Mouse (Mus musculus) myocyte (in vitro differentiated cells): ENCODE data around the gene Sh3glb2. TPM values are rescaled to one million over a fixed set of nuclear protein-coding genes. Genes with fewer than 3 reads are reported as not detected.

ENCODE experiments used
- H3K27me3 ChIP-seq: one replicate; pipeline ENCODE4 v1.6.1; 2011; ENCODE audit not compliant: control insufficient read depth, insufficient read depth, insufficient read length
- H3K36me3 ChIP-seq: one replicate; pipeline ENCODE4 v1.6.1; 2011; ENCODE audit not compliant: control insufficient read depth, insufficient read depth
- H3K4me2 ChIP-seq: one replicate; pipeline ENCODE4 v1.6.1; 2011; ENCODE audit warnings: low read depth, control low read depth
- H3K4me3 ChIP-seq: one replicate; pipeline ENCODE4 v1.5.1; 2011; ENCODE audit warnings: mild to moderate bottlenecking, control low read depth, moderate library complexity
- H3K79me2 ChIP-seq: one replicate; pipeline ENCODE4 v1.6.1; 2011; ENCODE audit not compliant: control insufficient read depth, insufficient read depth
- H3ac ChIP-seq: one replicate; pipeline ENCODE4 v1.6.1; 2011; ENCODE audit not compliant: control insufficient read depth, insufficient read length
- CEBPB ChIP-seq: IDR thresholded peaks from 2 replicates; pipeline ENCODE4 v1.6.1; 2011; ENCODE audit warnings: mild to moderate bottlenecking, moderate library complexity; ENCODE audit not compliant: poor library complexity, insufficient read depth, severe bottlenecking
- E2F4 ChIP-seq: IDR thresholded peaks from one replicate; pipeline ENCODE4 v1.6.1; 2011; ENCODE audit warnings: mild to moderate bottlenecking, control low read depth, moderate library complexity; ENCODE audit not compliant: insufficient read depth
- MAX ChIP-seq: IDR thresholded peaks from one replicate; pipeline ENCODE4 v1.6.1; 2011; ENCODE audit warnings: low read depth, mild to moderate bottlenecking, control low read depth
- MYOD1 ChIP-seq, 3 experiments: IDR thresholded peaks; one replicate each; pipeline ENCODE4 v1.6.1; 2011; ENCODE audit warnings: control low read depth in 2 of 3, low read depth in 2 of 3, mild to moderate bottlenecking in 2 of 3, moderate library complexity in 1 of 3; ENCODE audit not compliant: insufficient read length in 2 of 3, control insufficient read depth in 1 of 3
- MYOG ChIP-seq, 3 experiments: IDR thresholded peaks; one replicate each; pipeline ENCODE4 v1.6.1; 2011; ENCODE audit warnings: control low read depth in 2 of 3, low read depth in 2 of 3, mild to moderate bottlenecking in 2 of 3; ENCODE audit not compliant: insufficient read length in 2 of 3, control insufficient read depth in 1 of 3, insufficient read depth in 1 of 3
- POLR2A ChIP-seq: IDR thresholded peaks from one replicate; pipeline ENCODE4 v1.6.1; 2011; ENCODE audit warnings: low read depth, mild to moderate bottlenecking, control low read depth, moderate library complexity; ENCODE audit not compliant: insufficient read length
- POLR2AphosphoS2 ChIP-seq: IDR thresholded peaks from one replicate; pipeline ENCODE4 v1.6.1; 2011; ENCODE audit warnings: low read depth, control low read depth; ENCODE audit not compliant: insufficient read length
- REST ChIP-seq: IDR thresholded peaks from one replicate; pipeline ENCODE4 v1.6.1; 2011; ENCODE audit warnings: mild to moderate bottlenecking, control low read depth, moderate library complexity; ENCODE audit not compliant: insufficient read depth, insufficient read length
- SRF ChIP-seq: IDR thresholded peaks from one replicate; pipeline ENCODE4 v1.6.1; 2011; ENCODE audit warnings: low read depth; ENCODE audit not compliant: control insufficient read depth, insufficient read length
- TCF12 ChIP-seq: IDR thresholded peaks from one replicate; pipeline ENCODE4 v1.6.1; 2011; ENCODE audit warnings: mild to moderate bottlenecking, control low read depth; ENCODE audit not compliant: poor library complexity, insufficient read depth, severe bottlenecking
- TCF3 ChIP-seq: IDR thresholded peaks from one replicate; pipeline ENCODE4 v1.6.1; 2011; ENCODE audit warnings: low read depth, control low read depth; ENCODE audit not compliant: insufficient read length
- USF1 ChIP-seq: IDR thresholded peaks from one replicate; pipeline ENCODE4 v1.6.1; 2011; ENCODE audit warnings: low read depth, mild to moderate bottlenecking, control low read depth, moderate library complexity
- polyA plus RNA-seq: library from polyadenylated mRNA; unstranded; fragments of >200 nt; fragmentation: generic; extraction: Trizol; gene quantifications from one replicate; pipeline ENCODE4 v1.2.1, GENCODE M21; 2012; ENCODE audit warnings: missing spikeins

The Sh3glb2 gene
- 73.7 TPM for polyA plus RNA-seq

DNA sequence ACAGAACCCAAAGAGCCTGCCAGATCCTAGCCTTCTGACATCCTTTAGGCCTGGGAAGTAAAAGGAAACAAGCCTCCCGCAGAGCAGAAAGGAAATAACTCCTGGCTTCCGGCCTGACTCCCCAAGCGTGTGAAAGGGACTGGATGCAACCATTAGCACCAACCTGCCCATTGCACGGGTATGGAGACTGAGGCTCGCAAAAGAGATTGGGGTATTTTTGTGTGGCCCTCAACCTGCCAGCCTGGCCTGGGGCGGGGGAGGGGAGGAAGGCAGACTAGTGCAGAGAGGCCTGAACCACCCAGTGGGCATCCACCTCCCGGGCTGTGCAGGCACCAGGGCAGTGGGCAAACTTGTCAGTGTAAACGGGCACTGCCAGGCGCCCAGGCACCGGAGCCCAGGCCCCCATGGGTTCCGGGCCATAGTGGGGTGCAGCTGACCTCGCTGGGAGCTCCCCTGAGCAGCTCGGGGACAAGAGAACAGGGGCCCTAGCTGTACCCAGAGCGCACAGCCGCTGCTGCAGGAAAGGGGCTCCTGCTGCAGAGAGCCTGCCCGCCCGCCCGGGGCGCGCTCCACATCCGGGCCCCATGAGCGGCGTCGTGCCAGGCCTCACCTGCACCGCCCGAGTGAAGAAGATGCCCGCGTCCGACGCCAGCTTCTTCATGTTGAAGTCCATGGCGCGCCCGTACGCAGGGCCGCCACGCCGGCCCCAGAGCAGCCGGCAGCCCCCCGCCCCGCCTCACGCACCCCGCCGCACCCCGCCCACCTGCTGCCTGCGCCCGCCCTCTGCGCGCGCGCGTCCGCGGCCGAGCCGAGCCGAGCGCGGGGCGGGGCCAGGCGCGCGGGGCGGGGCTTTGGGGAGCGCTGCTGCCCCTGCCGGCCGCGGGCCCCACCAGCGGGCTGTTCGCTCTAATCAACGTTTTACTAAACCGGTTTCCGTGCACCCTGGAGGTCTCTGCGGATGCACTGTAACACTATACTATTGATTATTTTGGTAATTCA lies at the start of gene Sh3glb2:
Gene Sh3glb2 (minus strand): TSS at position 805 of the 999 bp plus-strand sequence.
- no peaks in the 10 kb centered on the region for H3K27me3 ChIP-seq
- peak within 1 kb of the TSS; percentile 12 for H3ac ChIP-seq
- H3K36me3 ChIP-seq, result no peaks in the 10 kb centered on the region
- TF ChIP-seq POLR2A (peak; percentile 71), POLR2AphosphoS2 (peak; percentile 30), TCF3 (no peak), MYOD1 (IDR thresholded peaks at IDR 0.05; ENCODE audit: control insufficient read depth in 1 of 3, insufficient read length in 2 of 3, low read depth in 2 of 3) (peak in 1 of 3 experiments; percentile 50), TCF12 (no peak), REST (no peak)
- H3K4me2 ChIP-seq, result peak within 1 kb of the TSS; percentile 79
- peak within 1 kb of the TSS; percentile 30 for H3K4me3 ChIP-seq
- no peaks in the 10 kb centered on the region for H3K79me2 ChIP-seq

DNA sequence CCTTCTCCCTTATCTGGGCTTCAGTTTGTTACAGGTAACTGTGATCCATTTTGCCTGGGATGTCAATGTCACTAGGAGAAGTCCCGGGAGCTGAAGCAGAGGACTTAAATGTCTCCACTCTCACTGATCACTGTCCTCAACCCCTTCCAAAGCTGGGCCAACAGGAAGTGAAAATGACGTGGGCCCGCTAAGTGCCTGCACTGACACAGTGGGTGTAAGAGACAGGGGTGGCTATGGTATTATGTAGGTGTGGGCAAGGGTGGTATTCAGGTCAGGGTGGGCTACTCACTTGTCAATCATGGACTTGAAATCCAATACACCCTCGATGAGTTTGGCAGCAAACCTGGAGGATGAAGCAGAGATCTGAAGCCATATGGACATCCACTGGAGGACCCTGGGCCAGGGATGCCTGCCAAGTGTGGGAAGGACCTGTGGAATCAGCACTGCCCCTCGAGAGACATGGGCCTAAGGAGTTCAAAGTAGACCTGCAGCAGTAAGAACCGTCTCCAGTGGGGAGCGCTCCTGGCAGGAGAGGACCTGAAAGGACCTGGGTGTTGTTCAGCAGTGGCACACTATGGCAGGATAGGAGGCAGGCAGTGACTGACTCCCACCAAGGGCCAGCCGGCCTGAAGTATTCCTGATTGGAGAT lies 49.4 kb upstream of the Sh3glb2 start:
- Histone ChIP-seq H3K27me3 (no peaks in the 10 kb centered on the region), H3K36me3 (peaks cover 14% of the 10 kb centered on the region), H3K4me2 (no peak overlapping the region), H3K79me2 (no peaks in the 10 kb centered on the region), H3ac (no peak overlapping the region), H3K4me3 (no peak overlapping the region)
- TF ChIP-seq TCF12 (no peak), CEBPB (no peak), SRF (no peak), USF1 (no peak), MYOG (IDR thresholded peaks at IDR 0.05; ENCODE audit: control insufficient read depth in 1 of 3, insufficient read depth in 1 of 3, insufficient read length in 2 of 3, low read depth in 2 of 3) (no peak), REST (no peak), MYOD1 (IDR thresholded peaks at IDR 0.05; ENCODE audit: control insufficient read depth in 1 of 3, insufficient read length in 2 of 3, low read depth in 2 of 3) (no peak), MAX (no peak), POLR2AphosphoS2 (no peak), E2F4 (no peak), POLR2A (no peak)

DNA sequence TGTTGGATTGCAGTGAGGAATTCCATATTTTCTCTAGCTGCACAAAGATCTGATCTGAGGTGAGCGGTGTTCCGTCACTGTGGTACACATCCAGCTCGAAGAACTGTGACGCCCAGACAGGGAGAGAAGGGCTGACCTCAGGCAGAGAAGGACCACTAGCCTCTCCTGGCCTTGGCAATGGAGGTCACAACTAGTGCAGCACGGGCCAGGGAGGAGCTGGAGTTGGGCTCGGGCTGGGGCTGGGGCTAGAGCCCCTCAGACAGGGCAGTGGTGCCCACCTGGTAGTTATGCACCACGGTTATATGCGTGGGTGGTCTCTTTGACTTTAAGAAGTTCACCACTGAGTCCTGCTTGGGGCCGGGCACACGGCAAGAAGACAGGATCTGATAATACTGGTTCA lies 48.6 kb upstream of the Sh3glb2 start:
- Histone ChIP-seq H3K4me3 (no peak overlapping the region), H3ac (no peak overlapping the region), H3K36me3 (peaks cover 14% of the 10 kb centered on the region), H3K27me3 (no peaks in the 10 kb centered on the region), H3K79me2 (no peaks in the 10 kb centered on the region), H3K4me2 (no peak overlapping the region)
- TF ChIP-seq E2F4, result no peak
- TF ChIP-seq USF1, result no peak
- no peak for TF ChIP-seq POLR2A
- no peak for TF ChIP-seq MAX
- TF ChIP-seq TCF3, result no peak
- TF ChIP-seq REST, result no peak
- TF ChIP-seq SRF, result no peak
- no peak for TF ChIP-seq TCF12

DNA sequence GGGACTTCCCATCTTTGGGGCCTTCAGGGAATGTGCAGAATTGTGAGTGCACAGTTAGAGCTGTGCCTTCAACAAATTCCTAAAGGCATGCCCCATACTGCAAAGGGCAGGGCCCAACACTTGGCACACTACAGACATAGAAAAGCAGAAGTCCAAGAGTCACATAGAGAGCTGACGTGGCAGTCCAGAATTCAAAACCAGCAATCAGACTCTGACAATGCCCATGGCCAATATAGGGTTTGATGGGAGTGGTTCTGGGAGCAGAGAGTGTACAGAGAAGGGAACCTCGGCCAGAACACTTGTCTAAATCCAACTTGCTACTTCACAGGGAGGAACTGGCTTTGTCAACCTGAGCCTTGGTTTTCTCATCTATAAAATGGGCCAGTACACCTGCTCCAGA lies 48.1 kb upstream of the Sh3glb2 start:
- Histone ChIP-seq H3K36me3 (peaks cover 14% of the 10 kb centered on the region), H3K4me3 (no peak overlapping the region), H3ac (no peak overlapping the region), H3K4me2 (no peak overlapping the region), H3K79me2 (no peaks in the 10 kb centered on the region), H3K27me3 (no peaks in the 10 kb centered on the region)
- no peak for TF ChIP-seq MAX
- no peak for TF ChIP-seq POLR2AphosphoS2
- no peak for TF ChIP-seq TCF3

DNA sequence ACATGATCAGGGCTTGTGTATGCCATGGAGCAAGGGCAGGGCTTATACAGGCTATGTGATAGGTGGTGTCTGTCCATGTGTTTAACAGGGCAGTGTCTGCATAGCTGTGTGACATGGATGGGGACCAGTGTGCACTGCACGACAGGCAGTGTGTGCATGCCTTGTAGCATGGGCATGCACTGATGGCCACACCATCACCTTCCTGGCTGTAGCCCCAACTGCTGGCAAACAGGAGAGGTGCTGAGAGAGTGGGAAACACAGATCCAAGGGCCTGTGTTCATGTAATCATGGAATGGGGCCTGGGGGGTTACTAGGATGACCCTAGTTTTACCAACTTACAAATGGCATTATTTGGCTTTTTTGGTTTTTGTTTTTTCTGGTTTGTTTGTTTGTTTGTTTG lies 44.7 kb upstream of the Sh3glb2 start:
- Histone ChIP-seq H3K27me3 (no peaks in the 10 kb centered on the region), H3K4me3 (no peak overlapping the region), H3K4me2 (no peak overlapping the region), H3ac (no peak overlapping the region), H3K36me3 (peaks cover 12% of the 10 kb centered on the region), H3K79me2 (no peaks in the 10 kb centered on the region)
- no peak for TF ChIP-seq MAX
- TF ChIP-seq TCF3, result no peak
- TF ChIP-seq POLR2AphosphoS2, result no peak
- TF ChIP-seq SRF, result no peak
- TF ChIP-seq CEBPB, result no peak
- TF ChIP-seq E2F4, result no peak
- no peak for TF ChIP-seq MYOD1 (IDR thresholded peaks at IDR 0.05; ENCODE audit: control insufficient read depth in 1 of 3, insufficient read length in 2 of 3, low read depth in 2 of 3)
- no peak for TF ChIP-seq MYOG (IDR thresholded peaks at IDR 0.05; ENCODE audit: control insufficient read depth in 1 of 3, insufficient read depth in 1 of 3, insufficient read length in 2 of 3, low read depth in 2 of 3)
- no peak for TF ChIP-seq USF1
- TF ChIP-seq TCF12, result no peak
- TF ChIP-seq REST, result no peak
- TF ChIP-seq POLR2A, result no peak
